Comparison of ENCODE assay signal across 7 mouse cellular contexts in genomic region chr8:60859605-60860004, GRCm38 (mm10). TPM values are rescaled to one million over a fixed set of nuclear protein-coding genes. Genes with fewer than 3 reads are reported as not detected.
DNase-seq lines count a peak whose midpoint lies in the region; TF ChIP-seq lines count a peak whose summit lies in the region.

No protein-coding gene starts in this region.

- TF ChIP-seq CTCF in bone marrow macrophage, adult 2 months (IDR thresholded peaks at IDR 0.05; ENCODE audit: low read depth, low read length) = no peak
- no peak for TF ChIP-seq CTCF in left cerebral cortex, adult 2 months (IDR thresholded peaks at IDR 0.05)

- peak overlapping the region; percentile 39 for H3K4me3 ChIP-seq in bone marrow macrophage, adult 2 months (ENCODE audit: insufficient read depth, low read length)
- no peak overlapping the region for H3K4me3 ChIP-seq in left cerebral cortex, adult 2 months

- peak; percentile 44 for DNase-seq in spleen, adult 12 weeks (ENCODE audit: low spot score)
- no peak for DNase-seq in spleen, adult 18-20 months
- peak; percentile 43 to 50 for DNase-seq in left cerebral cortex, adult 2 months (ENCODE audit: extremely low spot score in 1 of 2, low spot score in 2 of 2)
- peak; percentile 30 to 57 for DNase-seq in spleen, postnatal 36 days (ENCODE audit: low spot score in 2 of 2)
- no peak for DNase-seq in gastrocnemius, postnatal 36 days
- no peak for DNase-seq in thymus, adult 18-20 months

- H3K4me1 ChIP-seq in bone marrow macrophage, adult 2 months (ENCODE audit: control insufficient read depth, insufficient read depth, low read length) = peaks cover 28% of the 10 kb centered on the region

- no peak for TF ChIP-seq POLR2A in bone marrow macrophage, adult 2 months (IDR thresholded peaks at IDR 0.05; ENCODE audit: borderline replicate concordance, low read depth, low read length)

- intact Hi-C loops in left cerebral cortex, adult 2 months (cut with DNase I) = loop anchor here (1.0 kb wide), 1 partner anchor 86 kb away; no protein-coding TSS in a partner anchor
- intact Hi-C loops in gastrocnemius, postnatal 36 days (cut with DNase I) = no loop called here

- peak overlapping the region; percentile 39 for H3K27ac ChIP-seq in bone marrow macrophage, adult 2 months (ENCODE audit: insufficient read depth, low read depth, low read length)
- peak overlapping the region; percentile 66 for H3K27ac ChIP-seq in left cerebral cortex, adult 2 months

RNA-seq across cellular contexts. Expression of gene Hpf1, which starts 30.6 kb away (rescaled TPM):
- polyA plus RNA-seq in bone marrow macrophage, adult 2 months (2012; ENCODE audit: insufficient read depth, insufficient read length, missing spikeins) = 54.3 and 72.2 TPM in 2 replicates
- total RNA-seq in left cerebral cortex, adult 2 months (2021) = 10 to 100 TPM; 45.8 to 51.3 TPM
- 1 to 10 TPM; 5.2 to 7.4 TPM for total RNA-seq in gastrocnemius, postnatal 36 days (2021)

Comparison
In these comparisons a context has a peak if more than half of its experiments do, and no peak if none do; other contexts are left out.
1. DNase-seq: peak in spleen, adult 12 weeks (single experiment), left cerebral cortex, adult 2 months (2 of 2) and spleen, postnatal 36 days (2 of 2); none in spleen, adult 18-20 months (0 of 2), gastrocnemius, postnatal 36 days (0 of 2) and thymus, adult 18-20 months (0 of 2).
2. RNA of gene Hpf1, which starts 30.6 kb away (total RNA-seq): 45.8 to 51.3 TPM in left cerebral cortex, adult 2 months; 5.2 to 7.4 TPM in gastrocnemius, postnatal 36 days; every median in the first group is over 4 times any median in the second.